Mouse (Mus musculus) MEL (cell line): Measurements from ENCODE around the gene Gtpbp1.
A peak's percentile ranks its signal among the peaks of the same experiment; 100 is the strongest.

ENCODE experiments used
- EP300 ChIP-seq, 2 experiments: IDR thresholded peaks; 2 replicates each; pipeline ENCODE4 v1.6.1; 2011; ENCODE audit warnings: improper control_type of control experiment in 2 of 2, low read length in 2 of 2, low read depth in 1 of 2, mild to moderate bottlenecking in 1 of 2
- MAX ChIP-seq: IDR thresholded peaks from 2 replicates; pipeline ENCODE4 v1.6.1; 2011; ENCODE audit warnings: low read length, improper control_type of control experiment
- POLR2AphosphoS5 ChIP-seq: IDR thresholded peaks from 2 replicates; pipeline ENCODE4 v1.6.1; 2012; ENCODE audit warnings: low read depth, borderline replicate concordance, mild to moderate bottlenecking, inconsistent platforms, low read length, moderate library complexity, mixed read lengths
- SIN3A ChIP-seq: IDR thresholded peaks from 2 replicates; pipeline ENCODE4 v1.6.1; 2012; ENCODE audit warnings: low read length, improper control_type of control experiment, inconsistent platforms

DNA sequence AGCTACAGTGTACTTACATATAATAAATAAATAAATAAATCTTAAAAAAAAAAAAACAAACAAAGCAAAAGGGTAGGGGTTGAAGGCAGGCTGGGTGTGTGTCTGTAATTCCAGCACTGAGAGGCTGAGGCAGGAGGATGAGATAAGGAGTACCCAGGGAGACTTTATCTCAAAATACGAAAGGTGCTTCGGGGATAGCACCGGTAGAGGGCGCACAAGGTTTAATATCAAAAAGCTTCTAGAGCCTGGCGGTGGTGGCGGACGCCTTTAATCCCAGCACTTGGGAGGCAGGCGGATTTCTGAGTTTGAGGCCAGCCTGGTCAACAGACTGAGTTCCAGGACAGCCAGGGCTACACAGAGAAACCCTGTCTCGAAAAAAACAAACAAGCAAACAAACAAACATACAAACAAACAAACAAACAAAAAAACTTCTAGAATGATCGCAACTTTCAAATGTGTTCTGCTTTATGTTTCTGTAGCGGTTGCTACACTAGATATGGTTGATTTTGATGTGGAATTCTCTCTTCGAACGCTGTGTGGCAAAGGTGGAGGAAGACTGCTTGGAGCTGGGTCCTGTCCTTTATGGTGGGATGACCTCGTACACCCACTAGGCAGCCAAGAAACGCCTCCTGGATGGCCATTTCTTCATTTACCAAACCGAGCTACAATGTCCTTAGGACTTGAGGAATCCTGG, 32.7 kb upstream of the Gtpbp1 start:
- TF ChIP-seq EP300 (IDR thresholded peaks at IDR 0.05; ENCODE audit: low read depth in 1 of 2, low read length in 2 of 2) (peak; percentile 33 to 37; a peak in 2 of 4 replicates), SIN3A (no peak; the same call in 1 of the 2 replicates), POLR2AphosphoS5 (no peak), MAX (0 out of 2 replicates have a peak, but pooled peaks have one; percentile 33)
